Mouse (Mus musculus) C2C12 (cell line): Measurements from ENCODE around the gene Tbrg4. TPM values are rescaled to one million over a fixed set of nuclear protein-coding genes. Genes with fewer than 3 reads are reported as not detected.

Experiments used
- H3K27me3 ChIP-seq: one replicate; pipeline ENCODE4 v1.6.1; 2011; ENCODE audit not compliant: control insufficient read depth, insufficient read depth, insufficient read length
- H3K36me3 ChIP-seq: one replicate; pipeline ENCODE4 v1.6.1; 2011; ENCODE audit not compliant: control insufficient read depth, insufficient read depth
- H3K4me3 ChIP-seq: one replicate; pipeline ENCODE4 v1.5.1; 2011; ENCODE audit warnings: mild to moderate bottlenecking, control low read depth; ENCODE audit not compliant: poor library complexity, insufficient read depth, severe bottlenecking
- H3K79me2 ChIP-seq: one replicate; pipeline ENCODE4 v1.6.1; 2011; ENCODE audit not compliant: control insufficient read depth, insufficient read depth
- H3K79me3 ChIP-seq: one replicate; pipeline ENCODE4 v1.6.1; 2011; ENCODE audit warnings: low read depth, control low read depth
- H3ac ChIP-seq: one replicate; pipeline ENCODE3; 2011; ENCODE audit warnings: low read depth; ENCODE audit not compliant: control insufficient read depth, insufficient read length
- CEBPB ChIP-seq: IDR thresholded peaks from one replicate; pipeline ENCODE4 v1.6.1; 2011; ENCODE audit warnings: low read depth, mild to moderate bottlenecking, control low read depth, moderate library complexity
- CTCF ChIP-seq: IDR thresholded peaks from one replicate; pipeline ENCODE4 v1.5.1; 2011; ENCODE audit not compliant: control insufficient read depth, insufficient read depth, insufficient read length
- FOSL1 ChIP-seq: IDR thresholded peaks from one replicate; pipeline ENCODE4 v1.8.0; 2011; ENCODE audit warnings: mild to moderate bottlenecking, low read length; ENCODE audit not compliant: poor library complexity, insufficient read depth, severe bottlenecking
- MAX ChIP-seq: IDR thresholded peaks from one replicate; pipeline ENCODE4 v1.6.1; 2011; ENCODE audit warnings: mild to moderate bottlenecking, control low read depth
- MYOD1 ChIP-seq: IDR thresholded peaks from one replicate; pipeline ENCODE4 v1.6.1; 2011; ENCODE audit warnings: low read depth; ENCODE audit not compliant: control insufficient read depth, insufficient read length
- MYOG ChIP-seq: IDR thresholded peaks from one replicate; pipeline ENCODE4 v1.6.1; 2011; ENCODE audit not compliant: control insufficient read depth, insufficient read length; ENCODE audit errors: extremely low read depth
- USF1 ChIP-seq: IDR thresholded peaks from one replicate; pipeline ENCODE4 v1.6.1; 2011; ENCODE audit warnings: low read depth, mild to moderate bottlenecking, control low read depth, moderate library complexity
- polyA plus RNA-seq: library from polyadenylated mRNA; unstranded; fragments of >200 nt; fragmentation: generic; extraction: Trizol; gene quantifications from one replicate; pipeline ENCODE4 v1.2.1, GENCODE M21; 2012; ENCODE audit warnings: missing spikeins

Gene Tbrg4
- polyA plus RNA-seq, 1 experiment: 116 TPM

- H3K4me3 ChIP-seq: no peak overlapping the region
- H3K79me2 ChIP-seq: no peaks in the 10 kb centered on the region
- no peaks in the 10 kb centered on the region for H3K27me3 ChIP-seq
- no peak overlapping the region for H3ac ChIP-seq
- H3K36me3 ChIP-seq: peaks cover 5% of the 10 kb centered on the region
- H3K79me3 ChIP-seq: no peaks in the 10 kb centered on the region
- no peak for TF ChIP-seq USF1
- TF ChIP-seq CEBPB: no peak
- TF ChIP-seq MYOD1: no peak
- no peak for TF ChIP-seq MAX
- TF ChIP-seq FOSL1: no peak
- TF ChIP-seq CTCF: no peak
- TF ChIP-seq MYOG: no peak
Measured at GRCm38 (mm10) chr11:6603224-6603623, 22.6 kb downstream of the Tbrg4 start.

- Histone ChIP-seq H3K36me3 (peaks cover 5% of the 10 kb centered on the region), H3K27me3 (no peaks in the 10 kb centered on the region), H3K4me3 (no peak overlapping the region), H3K79me2 (no peaks in the 10 kb centered on the region), H3K79me3 (no peaks in the 10 kb centered on the region), H3ac (no peak overlapping the region)
- TF ChIP-seq MYOD1 (no peak), FOSL1 (no peak), CTCF (no peak), MYOG (no peak), CEBPB (no peak), MAX (no peak), USF1 (no peak)
Measured at GRCm38 (mm10) chr11:6602662-6603061, 23.2 kb downstream of the Tbrg4 start.

GRCm38 (mm10) chr11:6601649-6602480, 24.0 kb downstream of the Tbrg4 start:
- no peaks in the 10 kb centered on the region for H3K79me3 ChIP-seq
- no peak overlapping the region for H3K4me3 ChIP-seq
- peaks cover 10% of the 10 kb centered on the region for H3K36me3 ChIP-seq
- H3ac ChIP-seq: no peak overlapping the region
- TF ChIP-seq MYOD1 (no peak), USF1 (no peak), CTCF (no peak), MYOG (no peak), FOSL1 (no peak), MAX (no peak)
- no peaks in the 10 kb centered on the region for H3K79me2 ChIP-seq
- no peaks in the 10 kb centered on the region for H3K27me3 ChIP-seq

GRCm38 (mm10) chr11:6600284-6600944, 25.5 kb downstream of the Tbrg4 start:
- no peak for TF ChIP-seq CTCF
- TF ChIP-seq USF1: no peak
- no peak for TF ChIP-seq MAX
- TF ChIP-seq MYOD1: no peak
- TF ChIP-seq MYOG: no peak
- no peak for TF ChIP-seq CEBPB
- TF ChIP-seq FOSL1: no peak
- H3K27me3 ChIP-seq: no peaks in the 10 kb centered on the region
- H3ac ChIP-seq: no peak overlapping the region
- H3K79me3 ChIP-seq: no peaks in the 10 kb centered on the region
- H3K79me2 ChIP-seq: no peaks in the 10 kb centered on the region
- H3K4me3 ChIP-seq: no peak overlapping the region
- peaks cover 20% of the 10 kb centered on the region for H3K36me3 ChIP-seq

GRCm38 (mm10) chr11:6599831-6600230, 26.0 kb downstream of the Tbrg4 start:
- Histone ChIP-seq H3ac (no peak overlapping the region), H3K79me3 (no peaks in the 10 kb centered on the region), H3K79me2 (no peaks in the 10 kb centered on the region), H3K4me3 (no peak overlapping the region), H3K36me3 (peaks cover 26% of the 10 kb centered on the region), H3K27me3 (no peaks in the 10 kb centered on the region)
- no peak for TF ChIP-seq CTCF
- no peak for TF ChIP-seq MAX
- TF ChIP-seq CEBPB: no peak
- no peak for TF ChIP-seq MYOD1
- TF ChIP-seq FOSL1: no peak
- no peak for TF ChIP-seq USF1
